Mouse (Mus musculus) erythroblast, embryonic 14.5 days (primary cell): ENCODE measurements around the gene Ppef1.

Source experiments
- GATA1 ChIP-seq: IDR thresholded peaks from 2 replicates; pipeline ENCODE4 v1.6.1; 2012; ENCODE audit warnings: low read length, inconsistent platforms, mixed read lengths
- TAL1 ChIP-seq: IDR thresholded peaks from 3 replicates; pipeline ENCODE4 v1.6.1; 2012; ENCODE audit warnings: low read length, inconsistent platforms, mixed read lengths

GRCm38 (mm10) chrX:160583589-160583988 is 152.0 kb downstream of the Ppef1 start:
- no peak for TF ChIP-seq TAL1
- TF ChIP-seq GATA1, result no peak
